Mouse (Mus musculus): ENCODE data around the gene Hipk4.
A peak's percentile ranks its signal among the peaks of the same experiment; 100 is the strongest.

Hipk4 gene

GRCm38 (mm10) chr7:27540935-27541334 is 17.9 kb downstream of the Hipk4 start:
- no peak for DNase-seq (ENCODE audit: low spot score)

GRCm38 (mm10) chr7:27541431-27541830 is 18.4 kb downstream of the Hipk4 start:
- peak; percentile 62 for DNase-seq (ENCODE audit: low spot score)

- DNase-seq (ENCODE audit: low spot score), result no peak
These were observed 18.9 kb downstream of the Hipk4 start for GRCm38 (mm10) chr7:27541922-27542321.

- peak; percentile 77 for DNase-seq (ENCODE audit: low spot score)
These were observed 19.4 kb downstream of the Hipk4 start for GRCm38 (mm10) chr7:27542392-27543033.

GRCm38 (mm10) chr7:27543065-27543464 is 20.0 kb downstream of the Hipk4 start:
- no peak for DNase-seq (ENCODE audit: low spot score)

GRCm38 (mm10) chr7:27543851-27544250 is 20.8 kb downstream of the Hipk4 start:
- no peak for DNase-seq (ENCODE audit: low spot score)

- no peak for DNase-seq (ENCODE audit: low spot score)
These were observed 21.8 kb downstream of the Hipk4 start for GRCm38 (mm10) chr7:27544675-27545370.

- DNase-seq (ENCODE audit: low spot score), result no peak
These were observed 26.5 kb downstream of the Hipk4 start for GRCm38 (mm10) chr7:27549597-27549996.

- DNase-seq (ENCODE audit: low spot score), result no peak
These were observed 29.0 kb downstream of the Hipk4 start for GRCm38 (mm10) chr7:27552070-27552469.

- peak; percentile 93 for DNase-seq (ENCODE audit: low spot score)
These were observed 30.0 kb downstream of the Hipk4 start, which contains the start of the genes Pld3 and 2310022A10Rik for GRCm38 (mm10) chr7:27552931-27553513. Pld3 (minus strand) TSS chr7:27553218. 2310022A10Rik (plus strand) TSS chr7:27553233.

GRCm38 (mm10) chr7:27560291-27560887 is 37.3 kb downstream of the Hipk4 start:
- DNase-seq (ENCODE audit: low spot score), result no peak

- DNase-seq (ENCODE audit: low spot score), result no peak
These were observed 37.9 kb downstream of the Hipk4 start for GRCm38 (mm10) chr7:27560978-27561377.

GRCm38 (mm10) chr7:27569580-27570224 is 46.6 kb downstream of the Hipk4 start:
- DNase-seq (ENCODE audit: low spot score), result no peak

- DNase-seq (ENCODE audit: low spot score), result no peak
These were observed 49.1 kb downstream of the Hipk4 start for GRCm38 (mm10) chr7:27572133-27572532.

GRCm38 (mm10) chr7:27574124-27574880 is 51.2 kb downstream of the Hipk4 start:
- no peak for DNase-seq (ENCODE audit: low spot score)

GRCm38 (mm10) chr7:27576914-27577313 is 53.8 kb downstream of the Hipk4 start:
- no peak for DNase-seq (ENCODE audit: low spot score)

- no peak for DNase-seq (ENCODE audit: low spot score)
These were observed 54.5 kb downstream of the Hipk4 start for GRCm38 (mm10) chr7:27577589-27577988.

- no peak for DNase-seq (ENCODE audit: low spot score)
These were observed 55.4 kb downstream of the Hipk4 start for GRCm38 (mm10) chr7:27578465-27578864.

- no peak for DNase-seq (ENCODE audit: low spot score)
These were observed 57.5 kb downstream of the Hipk4 start for GRCm38 (mm10) chr7:27580380-27581174.

Measured in layer of hippocampus, adult 9-10 months (tissue).